Mouse (Mus musculus) spleen, adult 2 months (tissue): Measurements from ENCODE around the gene Bsn. TPM values are rescaled to one million over a fixed set of nuclear protein-coding genes. Genes with fewer than 3 reads are reported as not detected.

Experiments used
- DNase-seq, 2 experiments: peaks; one replicate each; pipeline versions ENCODE4 v3.0.0 to v3.0.0-alpha.2; 2012 to 2021; ENCODE audit warnings: low spot score in 2 of 2, low read depth in 1 of 2
- H3K27ac ChIP-seq: fragments of 200-500 bp; 2 replicates; pipeline ENCODE4 v1.5.1; 2012; ENCODE audit warnings: low read length, inconsistent platforms; ENCODE audit not compliant: insufficient read depth
- H3K27me3 ChIP-seq: fragments of 200-500 bp; 2 replicates; pipeline ENCODE4 v1.6.1; 2012; ENCODE audit warnings: mild to moderate bottlenecking, moderate library complexity, low read length, inconsistent platforms; ENCODE audit not compliant: control insufficient read depth, insufficient read depth
- H3K36me3 ChIP-seq: fragments of 200-500 bp; 2 replicates; pipeline ENCODE4 v1.6.1; 2012; ENCODE audit warnings: mild to moderate bottlenecking, low read length, inconsistent platforms; ENCODE audit not compliant: control insufficient read depth, insufficient read depth
- H3K4me1 ChIP-seq: fragments of 200-500 bp; 2 replicates; pipeline ENCODE4 v1.6.1; 2011; ENCODE audit warnings: inconsistent platforms; ENCODE audit not compliant: control insufficient read depth, insufficient read depth, insufficient read length
- H3K4me3 ChIP-seq: fragments of 200-500 bp; 2 replicates; pipeline ENCODE4 v1.5.1; 2011; ENCODE audit warnings: mild to moderate bottlenecking, inconsistent platforms; ENCODE audit not compliant: insufficient read depth, insufficient read length; ENCODE audit errors: extremely low read depth
- CTCF ChIP-seq: fragments of 200-500 bp; IDR thresholded peaks from 2 replicates; pipeline ENCODE4 v1.5.1; 2011; ENCODE audit warnings: mild to moderate bottlenecking, inconsistent platforms; ENCODE audit not compliant: insufficient read depth, insufficient read length, insufficient replicate concordance; ENCODE audit errors: extremely low read depth
- POLR2A ChIP-seq: fragments of 200-500 bp; IDR thresholded peaks from 2 replicates; pipeline ENCODE4 v1.6.1; 2011; ENCODE audit warnings: low read depth, low read length, inconsistent platforms
- WGBS: fragments of 180-500 bp; shearing (Covaris S2); methylation state at CpG from one replicate; pipeline ENCODE4 v1.1.7; 2018; 5-methylcytosine and 5-hydroxymethylcytosine counted together
- polyA plus RNA-seq: library from polyadenylated mRNA; depleted of rRNA; stranded (reverse); fragments of >200 nt; gene quantifications from 2 replicates; pipeline ENCODE4 v1.2.3, GENCODE M21; 2012

Gene Bsn
- polyA plus RNA-seq, 1 experiment = 0.57 TPM

- Histone ChIP-seq H3K27ac (no peak overlapping the region), H3K27me3 (peaks cover 8% of the 10 kb centered on the region), H3K4me1 (no peaks in the 10 kb centered on the region; the same call in none of the 2 replicates), H3K4me3 (no peak overlapping the region), H3K36me3 (no peaks in the 10 kb centered on the region)
- WGBS = 45% methylated on average over 6 of the region's 6 CpGs
- no peak for DNase-seq
- TF ChIP-seq POLR2A (no peak), CTCF (no peak)
Observed at GRCm38 (mm10) chr9:108187616-108188015, 2.6 kb downstream of the Bsn start.

- no peak for DNase-seq
- H3K27me3 ChIP-seq = peaks cover 8% of the 10 kb centered on the region
Observed at GRCm38 (mm10) chr9:108185786-108186185, 4.4 kb downstream of the Bsn start.

GRCm38 (mm10) chr9:108183531-108183994 lies 6.6 kb downstream of the Bsn start:
- TF ChIP-seq POLR2A (no peak), CTCF (no peak)
- H3K27me3 ChIP-seq = no peaks in the 10 kb centered on the region
- WGBS = 92% methylated on average over 19 of the region's 19 CpGs
- no peaks in the 10 kb centered on the region; the same call in 1 of the 2 replicates for H3K4me1 ChIP-seq
- no peak overlapping the region for H3K27ac ChIP-seq
- DNase-seq = no peak
- H3K36me3 ChIP-seq = no peaks in the 10 kb centered on the region
- no peak overlapping the region for H3K4me3 ChIP-seq

More at GRCm38 (mm10) chr9:108185786-108186185, 4.4 kb downstream of the Bsn start:
- H3K27ac ChIP-seq = no peak overlapping the region
- WGBS = 73% methylated on average over 8 of the region's 8 CpGs
- H3K4me3 ChIP-seq = no peak overlapping the region
- no peaks in the 10 kb centered on the region; the same call in none of the 2 replicates for H3K4me1 ChIP-seq
- no peaks in the 10 kb centered on the region for H3K36me3 ChIP-seq
- TF ChIP-seq POLR2A (no peak), CTCF (no peak)

- H3K4me1 ChIP-seq = no peaks in the 10 kb centered on the region; the same call in 1 of the 2 replicates
- WGBS = 73% methylated on average over 11 of the region's 11 CpGs
- H3K27ac ChIP-seq = no peak overlapping the region
- TF ChIP-seq POLR2A = no peak
- TF ChIP-seq CTCF = no peak
- H3K4me3 ChIP-seq = no peak overlapping the region
- H3K36me3 ChIP-seq = no peaks in the 10 kb centered on the region
- no peak for DNase-seq
- no peaks in the 10 kb centered on the region for H3K27me3 ChIP-seq
Observed at GRCm38 (mm10) chr9:108182806-108183506, 7.2 kb downstream of the Bsn start.

GRCm38 (mm10) chr9:108178391-108178790 lies 11.8 kb downstream of the Bsn start:
- Histone ChIP-seq H3K27ac (no peak overlapping the region), H3K4me1 (no peaks in the 10 kb centered on the region; the same call in 1 of the 2 replicates), H3K4me3 (no peak overlapping the region), H3K27me3 (no peaks in the 10 kb centered on the region), H3K36me3 (no peaks in the 10 kb centered on the region)
- 78% methylated on average over 5 of the region's 5 CpGs for WGBS
- TF ChIP-seq CTCF (no peak), POLR2A (no peak)
- no peak for DNase-seq

- TF ChIP-seq CTCF = no peak
- no peak for TF ChIP-seq POLR2A
- H3K27ac ChIP-seq = no peak overlapping the region
- 86% methylated on average over 19 of the region's 19 CpGs for WGBS
- H3K4me3 ChIP-seq = no peak overlapping the region
- no peak for DNase-seq
- H3K36me3 ChIP-seq = no peaks in the 10 kb centered on the region
- H3K27me3 ChIP-seq = no peaks in the 10 kb centered on the region
- no peaks in the 10 kb centered on the region for H3K4me1 ChIP-seq
Observed at GRCm38 (mm10) chr9:108175116-108175838, 14.9 kb downstream of the Bsn start.
